Comparison of ENCODE assay signal across 14 mouse cellular contexts in the genomic region with DNA sequence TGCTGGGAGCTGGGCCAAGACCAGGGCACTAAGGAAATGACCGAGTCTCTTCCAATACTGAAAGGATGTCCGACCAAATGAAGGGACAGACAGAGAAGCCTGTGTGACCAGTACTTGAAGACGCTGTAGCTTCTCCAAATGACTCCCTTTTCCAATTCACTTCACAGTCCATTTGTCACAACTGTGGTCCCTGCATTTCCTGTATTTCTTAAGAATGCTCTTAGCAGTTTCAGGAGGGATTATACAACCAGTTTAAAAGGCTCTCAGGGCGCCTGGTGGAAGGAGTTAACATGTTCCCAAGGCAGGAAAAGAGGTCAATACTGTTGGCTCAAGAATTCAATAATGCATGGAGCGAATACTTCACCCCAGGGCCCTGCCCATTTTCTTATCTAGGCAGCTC. TPM values are rescaled to one million over a fixed set of nuclear protein-coding genes. Genes with fewer than 3 reads are reported as not detected.
A peak's percentile ranks its signal among the peaks of the same experiment; 100 is the strongest.
DNase-seq lines count a peak whose midpoint lies in the region; ATAC-seq and TF ChIP-seq lines count a peak whose summit lies in the region.
"Had no signal": no experiment of that assay in that cellular context is flagged by ENCODE, and none has a peak within 500 bp of the region (broad histone marks: within the 10 kb centered on the region; RNA-seq: fewer than 3 reads in every experiment).

No protein-coding gene starts in this region.

- peaks cover 7% of the 10 kb centered on the region for H3K9me3 ChIP-seq in erythroblast, embryonic 14.5 days (ENCODE audit: control insufficient read depth, low read length)
- H3K9me3 ChIP-seq: midbrain, embryonic 12.5 days had no signal

- intact Hi-C loops in heart, postnatal 10 days (cut with DNase I) = no loop called here

- peak; percentile 12 to 46 for DNase-seq in kidney, postnatal 36 days
- no peak for DNase-seq in kidney, postnatal 10 days
- peak; percentile 57 for DNase-seq in lung, postnatal 25 days (ENCODE audit: low spot score)
- no peak for DNase-seq in heart, postnatal 10 days
- DNase-seq: adrenal gland, adult 2 months; cerebellum, adult 9-10 months; embryo, embryonic 11 days; right cerebral cortex, postnatal 25 days had no signal

- H3K4me3 ChIP-seq in erythroblast, embryonic 14.5 days (replicated peaks) = peak overlapping the region; percentile 58
- H3K4me3 ChIP-seq in bone marrow, adult 2 months (replicated peaks; ENCODE audit: control insufficient read depth, low read depth, low read length) = peak overlapping the region; percentile 7
- H3K4me3 ChIP-seq: layer of hippocampus, adult 2 months; midbrain, embryonic 12.5 days had no signal

- TF ChIP-seq CTCF in bone marrow, adult 2 months (IDR thresholded peaks at IDR 0.05; ENCODE audit: control insufficient read depth, insufficient read depth, low read length) = no peak

- H3K27ac ChIP-seq in bone marrow, adult 2 months (ENCODE audit: control insufficient read depth, insufficient read depth, low read depth, low read length, poor library complexity) = peak overlapping the region; percentile 81
- H3K27ac ChIP-seq: layer of hippocampus, adult 2 months; midbrain, embryonic 12.5 days had no signal

- TF ChIP-seq POLR2A in bone marrow, adult 2 months (IDR thresholded peaks at IDR 0.05; ENCODE audit: borderline replicate concordance, control insufficient read depth, low read depth, low read length) = no peak

- H3K27me3 ChIP-seq in erythroblast, embryonic 14.5 days (ENCODE audit: control insufficient read depth) = peaks cover under 1% of the 10 kb centered on the region; the same call in 1 of the 2 replicates

- peaks cover 94% of the 10 kb centered on the region for H3K4me1 ChIP-seq in erythroblast, embryonic 14.5 days (ENCODE audit: control insufficient read depth)
- peaks cover 4% of the 10 kb centered on the region for H3K4me1 ChIP-seq in bone marrow, adult 2 months (ENCODE audit: control insufficient read depth, insufficient read depth, low read length)

- no peak for ATAC-seq in erythroblast, adult 5-6 weeks (replicated peaks; ENCODE audit: low FRiP score, poor library complexity, severe bottlenecking)
- no peak for ATAC-seq in activated CD4-positive, CD25-positive, alpha-beta regulatory T cell, adult 4 months

- H3K36me3 ChIP-seq in erythroblast, embryonic 14.5 days (ENCODE audit: control insufficient read depth) = peaks cover 100% of the 10 kb centered on the region
- H3K36me3 ChIP-seq: midbrain, embryonic 12.5 days had no signal

- WGBS in bone marrow, adult 2 months = 45% methylated on average over 5 of the region's 5 CpGs

RNA-seq across cellular contexts. Expression of gene Fhdc1, which starts 7.3 kb away (rescaled TPM):
- polyA plus RNA-seq in erythroblast, embryonic 14.5 days (2012) = 47.7 and 62.0 TPM in 2 replicates
- 1,003 and 1,359 TPM in 2 replicates for total RNA-seq in erythroblast, adult 5-6 weeks (2015; ENCODE audit: low replicate concordance)
- 527 and 596 TPM in 2 replicates for total RNA-seq in erythroblast, adult 5-6 weeks (2017; ENCODE audit: low replicate concordance)
- polyA plus RNA-seq in bone marrow, adult 2 months (2011; ENCODE audit: insufficient read depth, insufficient read length, low replicate concordance, missing spikeins) = 41.2 and 43.5 TPM in 2 replicates
- 1 to 10 TPM in 1 of 2 experiments, under 1 TPM in 1; 0.75 to 2.4 TPM for polyA plus RNA-seq in activated CD4-positive, CD25-positive, alpha-beta regulatory T cell, adult 4 months (2017; shearing (Covaris generic))
- total RNA-seq in heart, postnatal 10 days (2021) = 1 to 10 TPM in 1 of 2 experiments, under 1 TPM in 1; 0.41 to 1.2 TPM

Comparison
In these comparisons a context has a peak if more than half of its experiments do, and no peak if none do; other contexts are left out.
1. DNase-seq: peak in kidney, postnatal 36 days (2 of 2) and lung, postnatal 25 days (single experiment); none in kidney, postnatal 10 days (single experiment) and heart, postnatal 10 days (0 of 2).
2. RNA of gene Fhdc1, which starts 7.3 kb away (polyA plus RNA-seq): 47.7 to 62.0 TPM in erythroblast, embryonic 14.5 days and 41.2 to 43.5 TPM in bone marrow, adult 2 months; 0.75 to 2.4 TPM in activated CD4-positive, CD25-positive, alpha-beta regulatory T cell, adult 4 months; every median in the first group is over 10 times any median in the second.